Mouse (Mus musculus): ENCODE data around the gene Iqck.

Gene Iqck

GRCm38 (mm10) chr7:118855171-118855876, at the start of gene Iqck:
Iqck (plus strand) TSS chr7:118855752.
- peak; percentile 75 to 92 for DNase-seq (ENCODE audit: low spot score in 2 of 2)

DNA sequence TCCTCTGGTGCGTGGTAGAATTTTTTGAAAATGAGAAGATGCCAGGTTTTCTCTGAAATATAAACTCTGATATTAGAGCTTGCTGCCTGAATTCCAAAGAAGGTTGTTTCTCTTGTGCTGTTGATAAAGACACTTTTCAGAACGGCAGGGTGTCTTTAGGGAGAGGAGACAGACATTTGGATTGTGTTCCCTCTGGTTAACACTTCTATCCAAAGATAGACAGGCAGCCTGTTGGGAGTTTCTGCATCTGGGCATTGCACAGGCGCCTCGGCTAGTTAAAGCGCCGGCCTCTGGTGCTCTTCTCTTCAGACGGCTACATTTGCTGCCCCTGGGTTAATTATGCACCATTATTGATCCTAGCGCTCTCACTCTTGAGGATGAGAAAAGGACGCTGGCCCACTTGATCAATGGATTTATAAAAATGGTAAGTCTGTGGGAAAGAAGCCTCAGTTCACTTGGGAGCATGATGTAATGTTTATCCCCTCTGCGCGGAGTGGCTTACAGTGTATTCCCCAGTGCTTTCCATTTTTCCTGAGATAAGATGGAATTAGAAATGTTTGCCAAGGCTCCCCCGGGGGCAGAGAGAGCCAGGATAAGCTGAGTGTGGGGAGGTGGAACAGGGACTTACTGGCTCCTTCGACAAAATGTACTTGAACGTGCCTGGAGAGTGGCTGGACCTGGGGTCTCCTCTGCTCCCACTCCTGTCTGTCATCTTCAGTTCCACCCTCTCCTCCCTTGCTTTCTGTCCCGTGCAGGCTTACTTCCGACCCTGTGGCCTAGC, 48.7 kb upstream of the Iqck start:
- DNase-seq (ENCODE audit: low spot score in 2 of 2) = no peak

- DNase-seq (ENCODE audit: low spot score in 2 of 2) = no peak
Measured at GRCm38 (mm10) chr7:118807899-118808298, 47.7 kb upstream of the Iqck start.

DNA sequence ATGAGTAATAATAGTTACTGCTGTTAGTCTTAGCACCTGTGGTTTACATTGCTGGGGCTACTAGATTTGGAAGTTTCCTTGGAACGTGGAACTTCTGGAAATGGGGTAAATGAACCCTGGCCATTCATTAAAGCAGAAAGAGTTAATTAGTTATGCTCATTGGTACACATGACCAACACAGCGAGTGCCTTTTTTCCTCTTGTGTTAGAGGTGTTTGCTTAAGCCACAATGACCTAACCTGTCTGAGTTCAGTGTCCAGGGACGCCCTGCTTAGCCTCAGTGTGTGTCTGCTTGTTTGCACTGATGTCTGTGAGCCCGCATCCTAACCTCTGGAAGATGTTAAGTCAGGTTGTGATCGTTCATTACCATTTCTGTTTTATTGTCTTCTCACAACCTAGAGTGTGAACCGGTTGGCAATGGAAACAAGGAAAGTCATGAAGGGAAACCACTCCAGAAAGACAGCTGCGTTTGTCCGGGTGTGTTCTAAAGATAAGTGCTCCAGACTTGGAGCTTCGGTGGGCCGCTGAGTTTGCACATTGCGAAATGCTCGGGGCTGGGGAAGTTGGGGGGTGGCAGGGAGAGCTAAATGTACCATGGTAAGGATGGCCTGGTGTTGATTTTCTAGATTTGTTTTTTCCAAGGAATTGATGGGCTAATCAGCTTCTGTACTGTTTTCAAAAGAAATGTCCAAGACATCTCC, 44.0 kb upstream of the Iqck start:
- DNase-seq (ENCODE audit: low spot score in 2 of 2) = no peak

- DNase-seq (ENCODE audit: low spot score in 2 of 2) = no peak
Measured at GRCm38 (mm10) chr7:118813592-118813991, 42.0 kb upstream of the Iqck start.

DNA sequence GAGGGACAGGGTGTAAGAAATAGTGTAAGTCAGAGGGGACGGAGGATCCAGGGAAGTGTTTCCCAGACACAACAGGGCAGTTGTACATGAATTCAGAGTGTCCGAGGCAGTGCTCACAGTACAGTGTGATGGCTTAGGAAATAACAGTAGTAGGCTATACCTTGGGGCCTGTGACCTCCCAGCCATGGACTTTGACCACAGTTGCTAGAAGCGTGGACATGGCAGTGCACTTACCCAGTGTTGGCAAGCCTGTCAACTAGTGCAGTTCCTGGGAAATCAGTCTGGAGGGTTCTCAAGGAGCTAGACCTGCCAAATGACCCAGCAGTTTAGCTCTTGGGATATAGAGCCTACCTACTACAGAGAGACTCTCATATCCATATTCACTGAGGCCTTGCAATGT, 39.3 kb upstream of the Iqck start:
- DNase-seq (ENCODE audit: low spot score in 2 of 2) = no peak

- no peak for DNase-seq (ENCODE audit: low spot score in 2 of 2)
Measured at GRCm38 (mm10) chr7:118817741-118818140, 37.8 kb upstream of the Iqck start.

DNA sequence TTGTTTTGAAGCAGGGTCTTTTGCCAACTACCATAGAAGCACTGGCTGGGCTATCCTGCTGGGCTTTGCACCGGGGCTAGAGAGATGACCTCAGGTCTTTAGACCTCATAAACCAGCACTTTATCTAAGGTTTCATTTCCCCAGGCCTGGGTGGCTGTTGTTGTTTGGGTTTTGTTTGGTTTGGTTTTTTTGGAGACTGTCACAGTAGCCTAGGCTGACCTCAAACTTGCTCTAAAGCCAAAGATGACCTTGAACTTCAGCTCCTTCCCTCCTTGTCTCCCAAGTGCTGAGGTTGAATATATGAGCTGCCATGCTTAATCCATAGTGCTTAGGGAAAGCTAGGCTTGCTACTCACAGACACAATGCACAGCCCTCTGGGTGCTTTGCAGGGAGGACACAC, 35.9 kb upstream of the Iqck start:
- no peak for DNase-seq (ENCODE audit: low spot score in 2 of 2)

DNA sequence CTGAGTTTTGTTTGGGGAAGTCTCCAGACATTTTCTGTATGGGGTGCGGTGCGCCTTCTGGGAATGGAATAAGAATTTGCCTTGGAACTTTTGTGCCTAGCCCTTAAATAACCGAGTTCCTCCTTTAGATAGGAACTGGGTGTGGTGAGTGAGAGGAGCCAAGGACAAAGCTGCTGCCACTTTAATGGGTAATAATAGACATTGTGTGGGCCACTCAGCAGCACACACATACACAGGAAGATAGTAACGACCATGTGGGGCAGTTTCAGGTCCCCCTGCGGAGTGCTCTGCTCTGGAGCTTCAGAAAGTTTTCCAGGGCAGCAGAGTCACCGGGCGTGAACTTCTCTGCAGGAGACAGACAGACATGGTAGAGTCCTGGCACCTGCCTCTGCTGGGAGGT, 34.2 kb upstream of the Iqck start:
- no peak for DNase-seq (ENCODE audit: low spot score in 2 of 2)

GRCm38 (mm10) chr7:118821887-118822556, 33.5 kb upstream of the Iqck start:
- no peak for DNase-seq (ENCODE audit: low spot score in 2 of 2)

DNA sequence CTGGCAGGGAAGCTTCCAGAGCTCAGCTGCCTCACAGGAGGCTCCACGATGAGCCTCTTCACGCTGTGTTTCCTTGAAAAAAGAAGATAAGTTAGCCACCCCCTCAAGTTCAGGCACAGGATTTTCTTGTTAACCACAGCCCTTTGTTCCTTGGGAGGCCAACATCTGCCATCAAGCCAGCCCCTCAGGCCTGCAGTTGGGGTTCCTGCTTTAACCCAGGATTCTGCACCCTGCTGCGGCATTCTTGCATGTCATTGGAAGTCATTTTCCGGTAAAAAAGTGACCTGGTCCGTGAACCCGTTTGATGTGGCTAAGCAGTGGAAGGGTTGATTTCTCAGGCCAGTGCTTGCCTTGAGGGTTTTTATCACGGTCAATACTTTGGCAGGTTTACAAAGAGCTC, 31.1 kb upstream of the Iqck start:
- DNase-seq (ENCODE audit: low spot score in 2 of 2) = no peak

- DNase-seq (ENCODE audit: low spot score in 2 of 2) = no peak
Measured at GRCm38 (mm10) chr7:118827975-118828416, 27.6 kb upstream of the Iqck start.

- DNase-seq (ENCODE audit: low spot score in 2 of 2) = no peak
Measured at GRCm38 (mm10) chr7:118837901-118838300, 17.7 kb upstream of the Iqck start.

DNA sequence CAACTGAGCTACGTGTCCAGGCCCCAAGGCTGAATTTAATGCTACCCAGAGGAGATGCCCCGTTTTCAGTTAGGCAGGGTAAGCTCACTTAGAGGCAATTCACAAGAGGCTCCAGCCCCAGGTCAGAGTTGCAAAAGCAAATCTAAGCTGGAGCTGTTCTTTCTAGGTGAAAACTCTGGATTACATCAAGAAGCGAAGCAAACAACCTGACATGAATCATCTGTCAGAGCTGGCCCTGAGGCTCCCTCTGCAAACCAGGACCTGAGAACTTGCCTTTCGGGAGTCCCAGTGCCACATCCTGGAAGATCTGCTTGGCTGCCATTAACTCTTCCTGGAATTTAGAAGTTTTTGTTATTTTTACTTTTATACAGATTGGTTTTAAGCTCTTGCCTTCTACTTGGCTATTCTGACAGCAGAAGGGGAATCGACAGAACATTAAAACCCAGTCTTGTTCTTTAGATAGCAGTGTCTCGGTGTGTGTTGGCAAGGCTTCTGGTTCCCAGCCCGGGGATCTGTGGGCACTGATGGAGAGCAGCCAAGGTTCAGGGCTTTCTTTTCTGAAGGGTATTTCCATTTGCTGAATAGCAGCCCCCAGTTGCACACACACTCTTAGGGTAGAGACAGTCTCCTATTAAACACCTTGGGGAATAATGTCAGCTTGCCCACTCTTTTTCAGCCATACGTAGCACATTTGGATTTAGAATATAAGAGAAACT, 14.4 kb upstream of the Iqck start:
- no peak for DNase-seq (ENCODE audit: low spot score in 2 of 2)

DNA sequence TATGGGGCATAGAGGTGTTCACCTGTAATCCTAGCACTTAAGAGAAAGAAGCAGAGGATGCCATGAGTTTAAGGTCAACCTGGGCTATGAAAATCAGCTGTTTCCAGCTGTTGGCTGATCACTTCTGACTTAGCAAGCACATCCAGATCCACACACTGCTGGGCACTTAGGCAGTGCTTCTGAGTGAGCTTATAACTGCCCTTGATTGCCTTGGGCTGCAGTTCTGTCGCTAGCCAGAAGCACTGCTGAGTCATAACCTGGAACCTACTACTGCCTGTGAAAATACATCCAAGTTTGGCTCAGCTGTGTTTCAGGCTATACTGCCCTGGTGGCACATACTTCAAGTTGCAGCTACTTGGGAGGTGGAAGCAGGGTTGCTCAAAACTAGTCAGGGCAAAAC, 13.8 kb upstream of the Iqck start:
- no peak for DNase-seq (ENCODE audit: low spot score in 2 of 2)

DNA sequence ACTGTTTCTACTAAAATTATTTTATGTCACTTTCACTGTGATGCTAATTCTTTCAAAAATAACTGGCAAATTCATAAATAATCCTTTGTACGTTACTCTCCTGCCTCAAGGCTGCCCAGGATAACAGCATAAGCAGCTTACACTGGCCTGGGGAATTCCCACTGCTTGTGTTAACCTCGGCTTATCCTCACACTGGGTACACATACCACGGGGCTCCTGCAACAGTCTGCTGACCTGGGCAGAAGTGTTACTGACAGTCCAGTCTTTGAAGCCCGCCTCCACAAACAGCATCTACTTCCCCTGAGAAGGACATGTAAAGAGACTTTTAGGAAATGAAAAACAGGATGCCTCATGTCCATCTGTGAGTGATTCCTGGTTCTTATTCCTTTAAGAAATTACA, 12.6 kb upstream of the Iqck start:
- DNase-seq (ENCODE audit: low spot score in 2 of 2) = no peak

DNA sequence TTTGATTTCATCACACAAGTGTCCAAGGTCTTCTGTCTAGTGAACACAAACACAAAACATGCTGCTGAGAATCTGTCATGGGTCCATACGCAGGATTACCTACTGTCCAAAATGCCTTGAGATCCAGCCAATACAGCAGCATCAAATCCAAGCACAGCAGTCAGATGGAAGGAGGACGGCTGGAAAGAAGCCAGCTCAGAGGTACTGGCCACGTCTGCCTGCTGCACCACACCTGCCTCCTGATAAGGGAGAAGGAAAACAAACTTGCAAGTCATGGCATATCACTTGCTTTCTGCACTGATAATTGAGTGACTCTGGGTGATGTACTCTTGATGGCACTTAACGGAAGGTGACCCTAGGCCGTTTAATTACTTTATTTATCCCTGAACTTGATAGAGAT, 10.4 kb upstream of the Iqck start:
- no peak for DNase-seq (ENCODE audit: low spot score in 2 of 2)

- DNase-seq (ENCODE audit: low spot score in 2 of 2) = no peak
Measured at GRCm38 (mm10) chr7:118846329-118846728, 9.2 kb upstream of the Iqck start.

DNA sequence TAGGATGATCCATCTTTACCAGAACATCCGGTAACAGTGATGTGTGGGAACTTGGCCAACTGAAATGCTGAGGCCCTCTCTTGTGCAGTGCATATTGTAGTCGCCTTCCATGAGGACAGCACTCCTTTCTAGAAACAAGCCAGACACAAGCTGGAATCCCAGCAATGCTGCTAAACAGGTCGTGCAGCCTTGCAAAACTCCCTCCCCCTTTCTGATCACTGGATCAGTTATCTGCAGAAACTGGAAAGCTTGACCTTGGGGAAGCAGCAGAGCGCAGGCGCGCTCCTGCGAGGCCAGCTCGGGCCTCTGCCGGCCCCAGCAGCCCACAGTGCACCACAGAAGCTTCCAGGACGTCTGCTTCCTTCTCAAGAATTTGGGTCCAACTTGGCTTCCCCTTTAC, 6.8 kb upstream of the Iqck start:
- DNase-seq (ENCODE audit: low spot score in 2 of 2) = no peak

- no peak for DNase-seq (ENCODE audit: low spot score in 2 of 2)
Measured at GRCm38 (mm10) chr7:118849543-118850250, 5.9 kb upstream of the Iqck start.

Measured in spleen, postnatal 10 days (tissue).